Mouse (Mus musculus): ENCODE measurements at regions not wholly inside any gene's neighbourhood (a gene's known extent, or its start where the extent isn't known, plus 50 kb on each side); places are given as distances from the start of the nearest gene placed in this dataset.

DNA sequence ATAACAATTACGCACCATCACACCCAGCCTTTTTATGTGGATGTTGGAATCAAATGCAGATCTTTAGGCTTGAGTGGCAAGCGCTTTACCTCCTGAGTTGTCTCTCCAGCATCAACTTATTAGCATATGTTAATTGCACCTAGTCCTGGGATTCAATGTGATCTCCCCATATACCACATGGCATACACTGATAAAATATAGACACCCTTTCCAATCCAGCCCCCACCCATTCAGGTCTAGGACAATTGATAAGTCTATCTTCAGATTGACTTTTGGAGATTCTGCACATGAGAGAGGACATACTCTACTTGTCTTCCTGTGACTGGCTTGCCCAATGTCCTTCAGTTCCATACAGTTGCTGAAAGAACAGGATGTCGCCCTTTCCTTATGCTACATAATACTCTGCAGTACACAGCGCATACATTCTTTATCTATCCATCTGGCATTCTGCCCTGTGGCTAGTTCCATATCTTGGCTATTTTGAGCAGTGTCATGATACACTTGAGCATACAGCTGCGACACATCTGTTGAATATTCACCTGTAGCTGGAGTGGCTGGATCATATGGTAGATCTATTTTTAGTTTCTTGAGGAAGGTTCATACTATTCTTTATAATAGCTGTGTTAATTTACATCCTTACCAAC lies 120.3 kb downstream of the Gsdmc2 start:
- no peak overlapping the region for H3K4me2 ChIP-seq (replicated peaks)
- H3K4me1 ChIP-seq, result 0 out of 2 replicates have a peak, but pooled peaks cover 5% of the 10 kb centered on the region
- no peak overlapping the region for H3K9ac ChIP-seq
- no peak overlapping the region for H3K27ac ChIP-seq
- H3K9me3 ChIP-seq (replicated peaks), result no peaks in the 10 kb centered on the region
- WGBS, result 96% methylated on average over 5 of the region's 5 CpGs
- H3K36me3 ChIP-seq, result no peaks in the 10 kb centered on the region
- no peak overlapping the region for H3K4me3 ChIP-seq
- H3K27me3 ChIP-seq, result no peaks in the 10 kb centered on the region
- ATAC-seq (ENCODE audit: low FRiP score), result no peak

DNA sequence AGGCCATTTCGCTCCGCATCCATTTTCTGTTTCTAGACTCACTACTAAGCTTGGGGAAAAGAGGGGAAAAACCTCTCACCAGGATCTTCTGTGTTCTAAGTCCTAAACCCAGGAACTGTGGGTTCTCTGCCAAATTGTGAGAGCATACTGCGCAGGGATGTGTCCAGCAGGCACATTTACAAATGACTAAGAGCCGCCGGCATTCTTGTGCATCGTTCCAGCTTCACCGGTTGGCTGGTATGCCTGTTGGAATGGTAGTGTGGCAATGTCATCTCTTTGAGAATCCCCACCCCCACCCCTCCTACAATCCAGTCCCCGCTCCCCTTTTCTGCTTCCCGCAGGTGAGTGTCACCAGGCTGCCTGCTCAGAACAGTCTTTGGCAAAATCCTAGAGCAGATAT lies 122.0 kb downstream of the Gsdmc2 start:
- H3K27ac ChIP-seq, result no peak overlapping the region
- no peak overlapping the region for H3K4me3 ChIP-seq
- no peak overlapping the region for H3K9ac ChIP-seq
- WGBS, result 67% methylated on average over 9 of the region's 9 CpGs
- H3K4me1 ChIP-seq, result 0 out of 2 replicates have a peak, but pooled peaks cover 5% of the 10 kb centered on the region
- no peaks in the 10 kb centered on the region for H3K9me3 ChIP-seq (replicated peaks)
- no peak for ATAC-seq (ENCODE audit: low FRiP score)
- H3K36me3 ChIP-seq, result no peaks in the 10 kb centered on the region
- H3K4me2 ChIP-seq (replicated peaks), result no peak overlapping the region
- no peaks in the 10 kb centered on the region for H3K27me3 ChIP-seq

GRCm38 (mm10) chr15:63721669-63722357 lies 123.2 kb downstream of the Gsdmc2 start:
- no peak overlapping the region for H3K4me3 ChIP-seq
- no peak for ATAC-seq (ENCODE audit: low FRiP score)
- no peak overlapping the region for H3K27ac ChIP-seq
- 70% methylated on average over 3 of the region's 3 CpGs for WGBS
- H3K4me2 ChIP-seq (replicated peaks), result no peak overlapping the region
- H3K9ac ChIP-seq, result no peak overlapping the region
- 0 out of 2 replicates have a peak, but pooled peaks cover 2% of the 10 kb centered on the region for H3K4me1 ChIP-seq
- no peaks in the 10 kb centered on the region for H3K36me3 ChIP-seq
- no peaks in the 10 kb centered on the region for H3K9me3 ChIP-seq (replicated peaks)
- H3K27me3 ChIP-seq, result no peaks in the 10 kb centered on the region

GRCm38 (mm10) chr15:63717812-63718211 lies 127.2 kb downstream of the Gsdmc2 start:
- ATAC-seq (ENCODE audit: low FRiP score), result no peak
- 89% methylated on average over 8 of the region's 8 CpGs for WGBS
- Histone ChIP-seq H3K4me2 (replicated peaks) (no peak overlapping the region), H3K27me3 (no peaks in the 10 kb centered on the region), H3K4me3 (no peak overlapping the region), H3K9me3 (replicated peaks) (no peaks in the 10 kb centered on the region), H3K9ac (no peak overlapping the region), H3K36me3 (no peaks in the 10 kb centered on the region), H3K27ac (no peak overlapping the region), H3K4me1 (no peaks in the 10 kb centered on the region)

- 65% methylated on average over 3 of the region's 3 CpGs for WGBS
- Histone ChIP-seq H3K27ac (no peak overlapping the region), H3K36me3 (no peaks in the 10 kb centered on the region), H3K9me3 (replicated peaks) (no peaks in the 10 kb centered on the region), H3K4me1 (no peaks in the 10 kb centered on the region), H3K4me3 (no peak overlapping the region), H3K4me2 (replicated peaks) (no peak overlapping the region), H3K27me3 (no peaks in the 10 kb centered on the region), H3K9ac (no peak overlapping the region)
- no peak for ATAC-seq (ENCODE audit: low FRiP score)
Observed at GRCm38 (mm10) chr15:63713697-63714096, 131.3 kb downstream of the Gsdmc2 start.

DNA sequence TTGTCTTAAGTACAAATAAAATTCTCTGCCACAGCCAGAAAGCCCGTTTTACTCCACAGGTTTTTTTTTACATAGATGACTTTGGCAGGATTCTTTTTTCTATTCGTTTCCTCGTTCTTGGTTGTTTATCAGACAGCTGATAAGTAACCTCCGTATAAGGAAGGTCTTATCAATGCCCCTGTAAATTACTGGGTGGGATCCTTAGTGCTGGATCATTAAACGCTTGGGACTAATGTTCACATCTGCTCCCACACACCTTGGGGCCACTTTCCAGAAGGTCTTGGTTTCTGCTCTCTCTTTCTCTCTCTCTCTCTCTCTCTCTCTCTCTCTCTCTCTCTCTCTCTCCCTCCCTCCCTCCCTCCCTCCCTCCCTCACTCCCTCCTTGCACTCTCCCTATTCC lies 134.6 kb downstream of the Gsdmc2 start:
- Histone ChIP-seq H3K27ac (no peak overlapping the region), H3K4me2 (replicated peaks) (no peak overlapping the region), H3K9ac (no peak overlapping the region), H3K27me3 (no peaks in the 10 kb centered on the region), H3K4me3 (no peak overlapping the region), H3K36me3 (no peaks in the 10 kb centered on the region), H3K9me3 (replicated peaks) (no peaks in the 10 kb centered on the region), H3K4me1 (no peaks in the 10 kb centered on the region)
- WGBS, result 80% methylated on average over 5 of the region's 5 CpGs
- ATAC-seq (ENCODE audit: low FRiP score), result no peak

GRCm38 (mm10) chr15:63709270-63709933 lies 135.6 kb downstream of the Gsdmc2 start:
- H3K4me3 ChIP-seq, result no peak overlapping the region
- H3K27ac ChIP-seq, result no peak overlapping the region
- H3K36me3 ChIP-seq, result no peaks in the 10 kb centered on the region
- WGBS, result 89% methylated on average over 4 of the region's 4 CpGs
- no peak for ATAC-seq (ENCODE audit: low FRiP score)
- no peak overlapping the region for H3K4me2 ChIP-seq (replicated peaks)
- no peaks in the 10 kb centered on the region for H3K4me1 ChIP-seq
- no peaks in the 10 kb centered on the region for H3K27me3 ChIP-seq
- no peak overlapping the region for H3K9ac ChIP-seq
- no peaks in the 10 kb centered on the region for H3K9me3 ChIP-seq (replicated peaks)

- no peak overlapping the region for H3K4me2 ChIP-seq (replicated peaks)
- no peak overlapping the region for H3K9ac ChIP-seq
- H3K27me3 ChIP-seq, result no peaks in the 10 kb centered on the region
- no peak for ATAC-seq (ENCODE audit: low FRiP score)
- H3K9me3 ChIP-seq (replicated peaks), result no peaks in the 10 kb centered on the region
- WGBS, result 83% methylated on average over 8 of the region's 8 CpGs
- H3K4me3 ChIP-seq, result no peak overlapping the region
- no peak overlapping the region for H3K27ac ChIP-seq
- no peaks in the 10 kb centered on the region for H3K4me1 ChIP-seq
- H3K36me3 ChIP-seq, result no peaks in the 10 kb centered on the region
Observed at GRCm38 (mm10) chr15:63704636-63705035, 140.3 kb downstream of the Gsdmc2 start.

GRCm38 (mm10) chr15:63697831-63698230 lies 147.1 kb downstream of the Gsdmc2 start:
- H3K4me2 ChIP-seq (replicated peaks), result no peak overlapping the region
- H3K9ac ChIP-seq, result no peak overlapping the region
- 97% methylated on average over 10 of the region's 10 CpGs for WGBS
- no peak overlapping the region for H3K27ac ChIP-seq
- no peaks in the 10 kb centered on the region for H3K9me3 ChIP-seq (replicated peaks)
- no peaks in the 10 kb centered on the region for H3K36me3 ChIP-seq
- H3K4me1 ChIP-seq, result peaks cover 5% of the 10 kb centered on the region; the same call in 1 of the 2 replicates
- no peaks in the 10 kb centered on the region for H3K27me3 ChIP-seq
- ATAC-seq (ENCODE audit: low FRiP score), result no peak
- H3K4me3 ChIP-seq, result no peak overlapping the region

DNA sequence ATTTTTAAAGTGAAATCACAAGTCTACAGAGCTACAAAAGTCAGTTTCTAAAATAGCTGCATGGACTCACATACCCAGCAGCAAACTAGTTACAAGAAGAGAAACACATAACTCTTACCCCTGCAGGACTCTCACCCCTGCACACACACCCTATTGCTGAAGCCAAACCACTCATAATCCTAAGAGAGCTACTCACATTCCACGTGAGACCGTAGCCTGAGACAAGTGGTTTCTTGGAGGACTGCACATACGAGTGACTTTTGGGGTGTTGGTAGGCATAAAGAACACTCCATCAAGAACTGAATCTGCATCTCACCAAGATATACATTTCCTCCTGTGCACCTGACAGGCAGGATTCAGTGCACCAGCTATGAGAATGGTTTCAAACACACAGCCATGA lies 150.8 kb downstream of the Gsdmc2 start:
- ATAC-seq (ENCODE audit: low FRiP score), result no peak

DNA sequence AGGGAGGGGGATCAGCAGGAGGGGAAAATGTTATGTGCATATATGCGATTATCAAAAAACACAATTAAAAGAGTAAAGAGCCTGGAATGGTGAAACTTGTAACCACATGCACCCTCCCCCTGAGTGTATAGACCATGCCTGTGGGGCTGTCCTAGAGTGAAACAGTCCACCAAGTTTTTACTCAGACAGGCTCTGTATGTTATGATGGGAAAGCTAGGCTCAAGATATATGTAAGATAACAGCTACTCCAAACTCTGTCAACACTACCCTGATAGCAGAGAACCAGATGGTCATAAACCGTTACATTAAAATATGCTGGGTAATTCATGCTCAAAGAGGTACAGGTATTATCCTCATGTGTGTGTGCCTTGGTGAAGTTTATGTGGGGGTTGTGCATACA lies 151.4 kb downstream of the Gsdmc2 start:
- Histone ChIP-seq H3K36me3 (no peaks in the 10 kb centered on the region), H3K27ac (no peak overlapping the region), H3K9me3 (replicated peaks) (no peaks in the 10 kb centered on the region), H3K9ac (no peak overlapping the region), H3K4me3 (no peak overlapping the region), H3K4me2 (replicated peaks) (no peak overlapping the region), H3K4me1 (peaks cover 8% of the 10 kb centered on the region; the same call in 1 of the 2 replicates), H3K27me3 (no peaks in the 10 kb centered on the region)
- ATAC-seq (ENCODE audit: low FRiP score), result no peak
- WGBS, result 84% methylated on average over 2 of the region's 2 CpGs

More for the DNA sequence above, 150.8 kb downstream of the Gsdmc2 start:
- no peaks in the 10 kb centered on the region for H3K27me3 ChIP-seq
- H3K9me3 ChIP-seq (replicated peaks), result no peaks in the 10 kb centered on the region
- H3K36me3 ChIP-seq, result no peaks in the 10 kb centered on the region
- peaks cover 8% of the 10 kb centered on the region; the same call in 1 of the 2 replicates for H3K4me1 ChIP-seq
- H3K9ac ChIP-seq, result no peak overlapping the region
- WGBS, result 83% methylated on average over 3 of the region's 3 CpGs
- H3K4me3 ChIP-seq, result no peak overlapping the region
- H3K4me2 ChIP-seq (replicated peaks), result no peak overlapping the region
- no peak overlapping the region for H3K27ac ChIP-seq

GRCm38 (mm10) chr15:63692491-63693295 lies 152.3 kb downstream of the Gsdmc2 start:
- Histone ChIP-seq H3K4me2 (replicated peaks) (no peak overlapping the region), H3K36me3 (no peaks in the 10 kb centered on the region), H3K9ac (no peak overlapping the region), H3K9me3 (replicated peaks) (no peaks in the 10 kb centered on the region), H3K27ac (no peak overlapping the region), H3K4me3 (no peak overlapping the region), H3K4me1 (peaks cover 8% of the 10 kb centered on the region; the same call in 1 of the 2 replicates), H3K27me3 (no peaks in the 10 kb centered on the region)
- no peak for ATAC-seq (ENCODE audit: low FRiP score)
- 17% methylated on average over 9 of the region's 9 CpGs for WGBS
